Mouse (Mus musculus): ENCODE measurements around the gene Adamts16.
A peak's percentile ranks its signal among the peaks of the same experiment; 100 is the strongest.
"Not testable (repeated sequence)": the region's sequence is repeated elsewhere in the genome, so short reads cannot be mapped to it uniquely, and the experiment has no call there.

Adamts16 gene

GRCm38 (mm10) chr13:70841421-70841904, at the start of gene Adamts16:
TSS of gene Adamts16 (minus strand) at chr13:70841811.
- DNase-seq: no peak

GRCm38 (mm10) chr13:70887136-70887535, 45.5 kb upstream of the Adamts16 start:
- DNase-seq: no peak

GRCm38 (mm10) chr13:70885006-70885405, 43.4 kb upstream of the Adamts16 start:
- no peak for DNase-seq

- peak; percentile 80 for DNase-seq
Observed at GRCm38 (mm10) chr13:70883891-70884890, 42.6 kb upstream of the Adamts16 start.

- not testable (repeated sequence) for DNase-seq
Observed at GRCm38 (mm10) chr13:70879971-70880370, 38.4 kb upstream of the Adamts16 start.

- no peak for DNase-seq
Observed at GRCm38 (mm10) chr13:70877550-70877913, 35.9 kb upstream of the Adamts16 start.

GRCm38 (mm10) chr13:70876648-70877549, 35.3 kb upstream of the Adamts16 start:
- DNase-seq: no peak

- DNase-seq: peak; percentile 13
Observed at GRCm38 (mm10) chr13:70875411-70875949, 33.9 kb upstream of the Adamts16 start.

GRCm38 (mm10) chr13:70874741-70875140, 33.1 kb upstream of the Adamts16 start:
- no peak for DNase-seq

GRCm38 (mm10) chr13:70873851-70874250, 32.2 kb upstream of the Adamts16 start:
- DNase-seq: not testable (repeated sequence)

GRCm38 (mm10) chr13:70871049-70871448, 29.4 kb upstream of the Adamts16 start:
- DNase-seq: no peak

- DNase-seq: no peak
Observed at GRCm38 (mm10) chr13:70866971-70867625, 25.5 kb upstream of the Adamts16 start.

GRCm38 (mm10) chr13:70865867-70866266, 24.3 kb upstream of the Adamts16 start:
- no peak for DNase-seq

GRCm38 (mm10) chr13:70862162-70862908, 20.7 kb upstream of the Adamts16 start:
- DNase-seq: no peak

- DNase-seq: no peak
Observed at GRCm38 (mm10) chr13:70853601-70854000, 12.0 kb upstream of the Adamts16 start.

GRCm38 (mm10) chr13:70846933-70847332, 5.3 kb upstream of the Adamts16 start:
- DNase-seq: no peak

- DNase-seq: no peak
Observed at GRCm38 (mm10) chr13:70845526-70845925, 3.9 kb upstream of the Adamts16 start.

GRCm38 (mm10) chr13:70842126-70842525, 515 bp upstream of the Adamts16 start:
- DNase-seq: no peak

GRCm38 (mm10) chr13:70840161-70840560, 1.4 kb downstream of the Adamts16 start:
- DNase-seq: peak; percentile 74

- no peak for DNase-seq
Observed at GRCm38 (mm10) chr13:70837571-70837970, 4.0 kb downstream of the Adamts16 start.

GRCm38 (mm10) chr13:70836246-70836645, 5.4 kb downstream of the Adamts16 start:
- DNase-seq: no peak

Measured in right cerebral cortex, adult 18-20 months (tissue).